Mouse (Mus musculus): Measurements from ENCODE around the gene Arhgef3.

- TF ChIP-seq CTCF (IDR thresholded peaks at IDR 0.05; ENCODE audit: borderline replicate concordance, control insufficient read depth, extremely low read depth, insufficient read depth, low read length, poor library complexity) (peak; percentile 62; the same call in 1 of the 2 replicates), POLR2A (IDR thresholded peaks at IDR 0.05; ENCODE audit: control insufficient read depth, extremely low read depth, insufficient read depth, low read length, poor library complexity) (peak; percentile 49; the same call in 1 of the 2 replicates)
Measured at GRCm38 (mm10) chr14:27335331-27336207, 220.9 kb downstream of the Arhgef3 start.

Measured in thymus, adult 2 months (tissue).